ENCODE assay signal across 12 mouse cellular contexts in the genomic region with DNA sequence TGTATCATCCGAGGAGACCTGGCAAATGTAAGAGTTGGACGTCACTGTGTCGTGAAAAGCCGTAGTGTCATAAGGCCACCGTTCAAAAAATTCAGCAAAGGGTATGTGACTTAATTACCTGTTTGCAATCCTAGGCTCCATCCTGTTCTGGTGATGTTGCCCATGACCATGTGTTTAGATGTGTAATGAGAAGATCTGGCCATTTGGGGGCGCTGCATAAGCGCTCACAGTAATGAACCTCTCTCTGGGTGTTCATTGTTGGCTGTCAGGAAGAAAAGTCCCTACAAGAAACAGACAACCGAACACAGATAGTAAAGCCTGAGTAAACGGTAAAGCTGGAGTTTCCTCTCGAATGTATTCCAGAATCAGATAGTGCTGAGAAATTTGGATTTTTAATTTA. TPM values are rescaled to one million over a fixed set of nuclear protein-coding genes. Genes with fewer than 3 reads are reported as not detected.
DNase-seq lines count a peak whose midpoint lies in the region; ATAC-seq and TF ChIP-seq lines count a peak whose summit lies in the region.
"Had no signal": no experiment of that assay in that cellular context is flagged by ENCODE, and none has a peak within 500 bp of the region (broad histone marks: within the 10 kb centered on the region; RNA-seq: fewer than 3 reads in every experiment).

No protein-coding gene starts in this region.

- peak; percentile 40 for DNase-seq in adrenal gland, postnatal 14 days
- no peak for DNase-seq in adrenal gland, adult 2 months
- peak; percentile 31 for DNase-seq in limb, embryonic 11.5 days (ENCODE audit: low spot score)
- no peak for DNase-seq in limb, embryonic 10.5 days (ENCODE audit: low spot score)
- DNase-seq in R1 (ENCODE audit: low read depth, low spot score) = peak; percentile 76
- peak; percentile 51 for DNase-seq in liver, postnatal 0 days
- DNase-seq in left cerebral cortex, postnatal 25 days (ENCODE audit: low spot score in 2 of 2) = no peak
- no peak for DNase-seq in forebrain, embryonic 10.5 days (ENCODE audit: extremely low spot score, low spot score)

- H3K4me1 ChIP-seq in limb, embryonic 11.5 days (ENCODE audit: control insufficient read depth, insufficient read depth, low read length) = no peaks in the 10 kb centered on the region
- peaks cover 12% of the 10 kb centered on the region for H3K4me1 ChIP-seq in limb, embryonic 10.5 days
- peaks cover 7% of the 10 kb centered on the region for H3K4me1 ChIP-seq in liver, postnatal 0 days (ENCODE audit: insufficient read depth)
- H3K4me1 ChIP-seq in forebrain, embryonic 10.5 days = peaks cover 20% of the 10 kb centered on the region

- no peak overlapping the region for H3K9ac ChIP-seq in limb, embryonic 11.5 days (ENCODE audit: low read length)
- H3K9ac ChIP-seq in liver, postnatal 0 days (replicated peaks) = no peak overlapping the region
- H3K9ac ChIP-seq: embryonic facial prominence, embryonic 13.5 days; lung, embryonic 15.5 days had no signal

- WGBS in limb, embryonic 11.5 days = 73% methylated on average over 10 of the region's 10 CpGs
- 77% methylated on average over 10 of the region's 10 CpGs for WGBS in limb, embryonic 10.5 days
- WGBS in liver, postnatal 0 days (ENCODE audit: insufficient replicate concordance) = 73% methylated on average over 10 of the region's 10 CpGs
- 75% methylated on average over 10 of the region's 10 CpGs for WGBS in forebrain, embryonic 10.5 days

- peaks cover 9% of the 10 kb centered on the region for H3K36me3 ChIP-seq in limb, embryonic 11.5 days (ENCODE audit: control insufficient read depth, insufficient read depth, low read length)
- peaks cover 57% of the 10 kb centered on the region for H3K36me3 ChIP-seq in limb, embryonic 10.5 days
- H3K36me3 ChIP-seq in liver, postnatal 0 days (replicated peaks; ENCODE audit: insufficient read depth, low read length) = peaks cover 41% of the 10 kb centered on the region
- H3K36me3 ChIP-seq in forebrain, embryonic 10.5 days (replicated peaks) = peaks cover 58% of the 10 kb centered on the region

- peak; percentile 64 for TF ChIP-seq CTCF in liver, postnatal 0 days (IDR thresholded peaks at IDR 0.05; ENCODE audit: low read depth)

- no peaks in the 10 kb centered on the region for H3K9me3 ChIP-seq in limb, embryonic 11.5 days (ENCODE audit: control insufficient read depth, low read length)
- H3K9me3 ChIP-seq in limb, embryonic 10.5 days (replicated peaks) = no peaks in the 10 kb centered on the region
- no peaks in the 10 kb centered on the region for H3K9me3 ChIP-seq in liver, postnatal 0 days (ENCODE audit: low read length)
- H3K9me3 ChIP-seq in forebrain, embryonic 10.5 days = no peaks in the 10 kb centered on the region
- H3K9me3 ChIP-seq: embryonic facial prominence, embryonic 13.5 days; lung, embryonic 15.5 days had no signal

- TF ChIP-seq EP300 in liver, postnatal 0 days (IDR thresholded peaks at IDR 0.05; ENCODE audit: low read depth) = no peak

- intact Hi-C loops in left cerebral cortex, postnatal 25 days (cut with DNase I) = no loop called here

- no peak overlapping the region for H3K27ac ChIP-seq in limb, embryonic 11.5 days (replicated peaks; ENCODE audit: low read depth, low read length)
- H3K27ac ChIP-seq in limb, embryonic 10.5 days = no peak overlapping the region
- H3K27ac ChIP-seq in liver, postnatal 0 days (ENCODE audit: low read depth) = no peak overlapping the region
- no peak overlapping the region for H3K27ac ChIP-seq in forebrain, embryonic 10.5 days
- H3K27ac ChIP-seq: embryonic facial prominence, embryonic 13.5 days; lung, embryonic 15.5 days had no signal

- H3K4me3 ChIP-seq in limb, embryonic 11.5 days (ENCODE audit: low read depth, low read length) = no peak overlapping the region
- H3K4me3 ChIP-seq in limb, embryonic 10.5 days = no peak overlapping the region
- no peak overlapping the region for H3K4me3 ChIP-seq in liver, postnatal 0 days (ENCODE audit: low read depth, low read length)
- no peak overlapping the region for H3K4me3 ChIP-seq in forebrain, embryonic 10.5 days
- H3K4me3 ChIP-seq: embryonic facial prominence, embryonic 13.5 days; lung, embryonic 15.5 days had no signal

- ATAC-seq in limb, embryonic 11.5 days (ENCODE audit: insufficient number of reproducible peaks, low FRiP score, low TSS enrichment, low read depth) = no peak
- ATAC-seq in liver, postnatal 0 days = no peak

- no peak overlapping the region for H3K4me2 ChIP-seq in limb, embryonic 11.5 days (ENCODE audit: low read depth, severe bottlenecking)
- no peak overlapping the region for H3K4me2 ChIP-seq in liver, postnatal 0 days (ENCODE audit: low read depth, low read length)
- H3K4me2 ChIP-seq: embryonic facial prominence, embryonic 13.5 days; lung, embryonic 15.5 days had no signal

- no peaks in the 10 kb centered on the region for H3K27me3 ChIP-seq in limb, embryonic 11.5 days (ENCODE audit: control insufficient read depth, insufficient read depth, low read length)
- no peaks in the 10 kb centered on the region for H3K27me3 ChIP-seq in limb, embryonic 10.5 days (ENCODE audit: low read depth, poor library complexity, severe bottlenecking)
- H3K27me3 ChIP-seq in liver, postnatal 0 days (ENCODE audit: insufficient read depth, low read length) = no peaks in the 10 kb centered on the region
- H3K27me3 ChIP-seq in forebrain, embryonic 10.5 days (ENCODE audit: poor library complexity, severe bottlenecking) = no peaks in the 10 kb centered on the region
- H3K27me3 ChIP-seq: embryonic facial prominence, embryonic 13.5 days; lung, embryonic 15.5 days had no signal

RNA-seq across cellular contexts. Expression of a gene that starts 2.2 kb away (rescaled TPM):
- total RNA-seq in adrenal gland, postnatal 14 days (2021) = 54.0 and 62.1 TPM in 2 replicates
- total RNA-seq in adrenal gland, adult 2 months (2021) = 10 to 100 TPM; 70.6 to 71.2 TPM
- 36.2 and 50.5 TPM in 2 replicates for polyA plus RNA-seq in adrenal gland, adult 2 months (2012; rRNA removed)
- polyA plus RNA-seq in limb, embryonic 11.5 days (2014; fragmentation: Nextera tagmentation; extraction: Ambion mirVana) = 118 and 122 TPM in 2 replicates
- 110 and 126 TPM in 2 replicates for polyA plus RNA-seq in limb, embryonic 10.5 days (2016; fragmentation: Nextera tagmentation; extraction: Ambion mirVana)
- polyA plus RNA-seq in liver, postnatal 0 days (2015; fragmentation: Nextera tagmentation; extraction: Ambion mirVana) = 30.5 and 33.1 TPM in 2 replicates
- 100 to 1,000 TPM in 1 of 2 experiments, 10 to 100 TPM in 1; 99.1 to 105 TPM for total RNA-seq in left cerebral cortex, postnatal 25 days (2021)
- polyA plus RNA-seq in forebrain, embryonic 10.5 days (2016; fragmentation: Nextera tagmentation; extraction: Ambion mirVana) = 118 and 121 TPM in 2 replicates

RNA-seq across cellular contexts. Expression of a gene that starts 2.3 kb away (rescaled TPM):
- total RNA-seq in adrenal gland, postnatal 14 days (2021) = 2.7 and 2.9 TPM in 2 replicates
- total RNA-seq in adrenal gland, adult 2 months (2021) = 1 to 10 TPM in 1 of 2 experiments, under 1 TPM in 1; 0.81 to 1.6 TPM
- 0.56 and 0.64 TPM in 2 replicates for polyA plus RNA-seq in adrenal gland, adult 2 months (2012; rRNA removed)
- 24.9 and 25.0 TPM in 2 replicates for polyA plus RNA-seq in limb, embryonic 11.5 days (2014; fragmentation: Nextera tagmentation; extraction: Ambion mirVana)
- polyA plus RNA-seq in limb, embryonic 10.5 days (2016; fragmentation: Nextera tagmentation; extraction: Ambion mirVana) = 26.8 and 28.4 TPM in 2 replicates
- polyA plus RNA-seq in liver, postnatal 0 days (2015; fragmentation: Nextera tagmentation; extraction: Ambion mirVana) = 4.5 and 6.5 TPM in 2 replicates
- 1 to 10 TPM; 1.0 to 2.6 TPM for total RNA-seq in left cerebral cortex, postnatal 25 days (2021)
- polyA plus RNA-seq in forebrain, embryonic 10.5 days (2016; fragmentation: Nextera tagmentation; extraction: Ambion mirVana) = 27.1 and 30.0 TPM in 2 replicates

RNA-seq across cellular contexts. Expression of a gene that starts 24.2 kb away (rescaled TPM):
- total RNA-seq in adrenal gland, postnatal 14 days (2021) = 13.3 and 15.2 TPM in 2 replicates
- total RNA-seq in adrenal gland, adult 2 months (2021) = 1 to 10 TPM; 1.3 to 2.3 TPM
- 1.5 and 3.2 TPM in 2 replicates for polyA plus RNA-seq in adrenal gland, adult 2 months (2012; rRNA removed)
- polyA plus RNA-seq in limb, embryonic 11.5 days (2014; fragmentation: Nextera tagmentation; extraction: Ambion mirVana) = 155 and 161 TPM in 2 replicates
- 248 and 264 TPM in 2 replicates for polyA plus RNA-seq in limb, embryonic 10.5 days (2016; fragmentation: Nextera tagmentation; extraction: Ambion mirVana)
- 35.9 and 43.4 TPM in 2 replicates for polyA plus RNA-seq in liver, postnatal 0 days (2015; fragmentation: Nextera tagmentation; extraction: Ambion mirVana)
- 1 to 10 TPM; 1.4 to 2.2 TPM for total RNA-seq in left cerebral cortex, postnatal 25 days (2021)
- polyA plus RNA-seq in forebrain, embryonic 10.5 days (2016; fragmentation: Nextera tagmentation; extraction: Ambion mirVana) = 247 and 262 TPM in 2 replicates

RNA-seq across cellular contexts. Expression of a gene that starts 33.4 kb away (rescaled TPM):
- 908 and 937 TPM in 2 replicates for total RNA-seq in adrenal gland, postnatal 14 days (2021)
- 100 to 1,000 TPM; 549 to 580 TPM for total RNA-seq in adrenal gland, adult 2 months (2021)
- 2,196 and 4,184 TPM in 2 replicates for polyA plus RNA-seq in adrenal gland, adult 2 months (2012; rRNA removed)
- 661 and 703 TPM in 2 replicates for polyA plus RNA-seq in limb, embryonic 11.5 days (2014; fragmentation: Nextera tagmentation; extraction: Ambion mirVana)
- 799 and 837 TPM in 2 replicates for polyA plus RNA-seq in limb, embryonic 10.5 days (2016; fragmentation: Nextera tagmentation; extraction: Ambion mirVana)
- polyA plus RNA-seq in liver, postnatal 0 days (2015; fragmentation: Nextera tagmentation; extraction: Ambion mirVana) = 554 and 564 TPM in 2 replicates
- total RNA-seq in left cerebral cortex, postnatal 25 days (2021) = 100 to 1,000 TPM; 258 to 307 TPM
- 757 and 765 TPM in 2 replicates for polyA plus RNA-seq in forebrain, embryonic 10.5 days (2016; fragmentation: Nextera tagmentation; extraction: Ambion mirVana)

RNA-seq across cellular contexts. Expression of a gene that starts 50.9 kb away (rescaled TPM):
- not detected in 2 replicates for total RNA-seq in adrenal gland, postnatal 14 days (2021)
- under 1 TPM; 0.14 to 0.17 TPM for total RNA-seq in adrenal gland, adult 2 months (2021)
- polyA plus RNA-seq in adrenal gland, adult 2 months (2012; rRNA removed) = 0.03 and 0.04 TPM in 2 replicates
- not detected in 2 replicates for polyA plus RNA-seq in limb, embryonic 11.5 days (2014; fragmentation: Nextera tagmentation; extraction: Ambion mirVana)
- polyA plus RNA-seq in limb, embryonic 10.5 days (2016; fragmentation: Nextera tagmentation; extraction: Ambion mirVana) = not detected in 2 replicates
- not detected in 2 replicates for polyA plus RNA-seq in liver, postnatal 0 days (2015; fragmentation: Nextera tagmentation; extraction: Ambion mirVana)
- under 1 TPM; 0.25 to 0.44 TPM for total RNA-seq in left cerebral cortex, postnatal 25 days (2021)
- polyA plus RNA-seq in forebrain, embryonic 10.5 days (2016; fragmentation: Nextera tagmentation; extraction: Ambion mirVana) = not detected in 2 replicates
- total RNA-seq: heart, postnatal 14 days had no signal
- polyA plus RNA-seq: C2C12; embryonic facial prominence, embryonic 13.5 days had no signal

Comparison
In these comparisons a context has a peak if more than half of its experiments do, and no peak if none do; other contexts are left out.
1. DNase-seq: peak in adrenal gland, postnatal 14 days (single experiment), limb, embryonic 11.5 days (single experiment), R1 (single experiment) and liver, postnatal 0 days (single experiment); none in adrenal gland, adult 2 months (single experiment), limb, embryonic 10.5 days (single experiment), left cerebral cortex, postnatal 25 days (0 of 2) and forebrain, embryonic 10.5 days (single experiment).